Mouse (Mus musculus) myocyte (in vitro differentiated cells): ENCODE measurements around the gene Banp.

ENCODE experiments used
- CEBPB ChIP-seq: IDR thresholded peaks from 2 replicates; pipeline ENCODE4 v1.6.1; 2011; ENCODE audit warnings: mild to moderate bottlenecking, moderate library complexity; ENCODE audit not compliant: poor library complexity, insufficient read depth, severe bottlenecking
- E2F4 ChIP-seq: IDR thresholded peaks from one replicate; pipeline ENCODE4 v1.6.1; 2011; ENCODE audit warnings: mild to moderate bottlenecking, control low read depth, moderate library complexity; ENCODE audit not compliant: insufficient read depth
- MAX ChIP-seq: IDR thresholded peaks from one replicate; pipeline ENCODE4 v1.6.1; 2011; ENCODE audit warnings: low read depth, mild to moderate bottlenecking, control low read depth
- MYOD1 ChIP-seq, 3 experiments: IDR thresholded peaks; one replicate each; pipeline ENCODE4 v1.6.1; 2011; ENCODE audit warnings: control low read depth in 2 of 3, low read depth in 2 of 3, mild to moderate bottlenecking in 2 of 3, moderate library complexity in 1 of 3; ENCODE audit not compliant: insufficient read length in 2 of 3, control insufficient read depth in 1 of 3
- POLR2A ChIP-seq: IDR thresholded peaks from one replicate; pipeline ENCODE4 v1.6.1; 2011; ENCODE audit warnings: low read depth, mild to moderate bottlenecking, control low read depth, moderate library complexity; ENCODE audit not compliant: insufficient read length
- POLR2AphosphoS2 ChIP-seq: IDR thresholded peaks from one replicate; pipeline ENCODE4 v1.6.1; 2011; ENCODE audit warnings: low read depth, control low read depth; ENCODE audit not compliant: insufficient read length
- TCF12 ChIP-seq: IDR thresholded peaks from one replicate; pipeline ENCODE4 v1.6.1; 2011; ENCODE audit warnings: mild to moderate bottlenecking, control low read depth; ENCODE audit not compliant: poor library complexity, insufficient read depth, severe bottlenecking
- USF1 ChIP-seq: IDR thresholded peaks from one replicate; pipeline ENCODE4 v1.6.1; 2011; ENCODE audit warnings: low read depth, mild to moderate bottlenecking, control low read depth, moderate library complexity

GRCm38 (mm10) chr8:121947047-121947752 is 2.4 kb upstream of the Banp start:
- no peak for TF ChIP-seq POLR2A
- no peak for TF ChIP-seq USF1
- no peak for TF ChIP-seq E2F4
- TF ChIP-seq POLR2AphosphoS2, result no peak
- TF ChIP-seq MYOD1 (IDR thresholded peaks at IDR 0.05; ENCODE audit: control insufficient read depth in 1 of 3, insufficient read length in 2 of 3, low read depth in 2 of 3), result no peak
- no peak for TF ChIP-seq CEBPB
- TF ChIP-seq MAX, result no peak
- TF ChIP-seq TCF12, result no peak
